Mouse (Mus musculus) brain, embryonic 14.5 days (tissue): Measurements from ENCODE around the gene Gm960. TPM values are rescaled to one million over a fixed set of nuclear protein-coding genes. Genes with fewer than 3 reads are reported as not detected.

ENCODE experiments used
- DNase-seq: peaks from one replicate; pipeline ENCODE4 v3.0.0-alpha.2; 2011; ENCODE audit warnings: low read depth
- CTCF ChIP-seq: fragments of 200-500 bp; IDR thresholded peaks from 2 replicates; pipeline ENCODE4 v1.5.1; 2012; ENCODE audit warnings: inconsistent platforms, mild to moderate bottlenecking, moderate library complexity, borderline replicate concordance; ENCODE audit not compliant: insufficient read depth, insufficient read length; ENCODE audit errors: extremely low read depth
- POLR2A ChIP-seq: fragments of 200-500 bp; IDR thresholded peaks from 2 replicates; pipeline ENCODE4 v1.6.1; 2012; ENCODE audit warnings: mild to moderate bottlenecking, inconsistent platforms, borderline replicate concordance; ENCODE audit not compliant: poor library complexity, insufficient read depth, insufficient read length, severe bottlenecking; ENCODE audit errors: extremely low read depth
- polyA plus RNA-seq: library from polyadenylated mRNA; depleted of rRNA; stranded (reverse); fragments of >200 nt; gene quantifications from 2 replicates; pipeline ENCODE4 v1.2.3, GENCODE M21; 2012; rRNA removed

Gm960 gene
- polyA plus RNA-seq, result 3.3 and 4.3 TPM in 2 replicates

GRCm38 (mm10) chr19:4698205-4698677 lies at the start of gene Gm960:
Gene Gm960, minus strand, starts transcription at chr19:4698668.
- DNase-seq, result peak; percentile 86

GRCm38 (mm10) chr19:4747631-4748312 lies 49.3 kb upstream of the Gm960 start:
- TF ChIP-seq POLR2A, result no peak
- TF ChIP-seq CTCF, result no peak

More at GRCm38 (mm10) chr19:4698205-4698677, at the start of gene Gm960:
- TF ChIP-seq POLR2A, result peak; percentile 67
- no peak for TF ChIP-seq CTCF

GRCm38 (mm10) chr19:4746611-4747010 lies 48.1 kb upstream of the Gm960 start:
- no peak for DNase-seq
- TF ChIP-seq CTCF, result no peak
- TF ChIP-seq POLR2A, result no peak

More at GRCm38 (mm10) chr19:4747631-4748312, 49.3 kb upstream of the Gm960 start:
- no peak for DNase-seq

- no peak for DNase-seq
- TF ChIP-seq POLR2A (no peak), CTCF (no peak)
Measured at GRCm38 (mm10) chr19:4745681-4746080, 47.2 kb upstream of the Gm960 start.

GRCm38 (mm10) chr19:4745057-4745456 lies 46.6 kb upstream of the Gm960 start:
- peak; percentile 40 for DNase-seq
- TF ChIP-seq CTCF (no peak), POLR2A (no peak)

GRCm38 (mm10) chr19:4744026-4744425 lies 45.6 kb upstream of the Gm960 start:
- TF ChIP-seq CTCF, result no peak
- TF ChIP-seq POLR2A, result no peak

GRCm38 (mm10) chr19:4743524-4743923 lies 45.1 kb upstream of the Gm960 start:
- peak; percentile 60 for DNase-seq
- TF ChIP-seq POLR2A (no peak), CTCF (peak; percentile 63; the same call in 1 of the 2 replicates)

More at GRCm38 (mm10) chr19:4744026-4744425, 45.6 kb upstream of the Gm960 start:
- no peak for DNase-seq

- TF ChIP-seq POLR2A (no peak), CTCF (no peak)
Measured at GRCm38 (mm10) chr19:4742229-4742628, 43.8 kb upstream of the Gm960 start.

GRCm38 (mm10) chr19:4741482-4741881 lies 43.0 kb upstream of the Gm960 start:
- DNase-seq, result no peak
- no peak for TF ChIP-seq POLR2A
- no peak for TF ChIP-seq CTCF

More at GRCm38 (mm10) chr19:4742229-4742628, 43.8 kb upstream of the Gm960 start:
- no peak for DNase-seq

- TF ChIP-seq CTCF (no peak), POLR2A (no peak)
- DNase-seq, result no peak
Measured at GRCm38 (mm10) chr19:4739762-4740161, 41.3 kb upstream of the Gm960 start.

- TF ChIP-seq CTCF (no peak), POLR2A (no peak)
- DNase-seq, result no peak
Measured at GRCm38 (mm10) chr19:4739053-4739452, 40.6 kb upstream of the Gm960 start.

- TF ChIP-seq POLR2A (no peak), CTCF (no peak)
- DNase-seq, result no peak
Measured at GRCm38 (mm10) chr19:4737866-4738265, 39.4 kb upstream of the Gm960 start.

GRCm38 (mm10) chr19:4733052-4733451 lies 34.6 kb upstream of the Gm960 start:
- TF ChIP-seq POLR2A (no peak), CTCF (no peak)
- no peak for DNase-seq
